Mouse (Mus musculus): ENCODE data around the gene Prex1. TPM values are rescaled to one million over a fixed set of nuclear protein-coding genes. Genes with fewer than 3 reads are reported as not detected.
A peak's percentile ranks its signal among the peaks of the same experiment; 100 is the strongest.

The Prex1 gene
- polyA plus RNA-seq, 1 experiment from 2014 or later: 22.0 TPM

DNA sequence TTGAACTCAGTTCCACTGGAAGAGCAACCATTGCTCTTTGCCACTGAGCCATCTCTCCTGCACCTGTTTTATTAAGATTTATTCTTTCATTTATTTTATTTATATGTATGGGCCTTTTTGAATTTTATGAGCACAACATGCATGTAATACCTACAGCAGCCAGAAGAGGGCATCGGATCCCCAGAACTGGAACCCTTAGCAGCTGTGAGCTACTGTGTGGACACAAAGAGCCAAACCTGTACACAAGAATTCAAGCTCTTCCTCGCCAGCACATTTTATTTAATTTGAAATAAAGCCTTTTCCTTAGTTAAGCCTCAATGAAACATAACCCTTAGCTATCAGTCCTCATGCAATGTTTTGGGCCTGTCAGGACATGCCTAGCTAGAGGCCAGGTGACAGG, 158.1 kb downstream of the Prex1 start:
- H3K27me3 ChIP-seq (ENCODE audit: control insufficient read depth, insufficient read depth, low read depth, low read length): no peaks in the 10 kb centered on the region
- no peak overlapping the region for H3K4me3 ChIP-seq (ENCODE audit: low read depth, low read length)
- WGBS: 62% methylated on average over 2 of the region's 2 CpGs
- no peaks in the 10 kb centered on the region for H3K36me3 ChIP-seq (ENCODE audit: control insufficient read depth, insufficient read depth, low read length)
- no peak overlapping the region for H3K9ac ChIP-seq (ENCODE audit: low read depth, low read length)
- no peaks in the 10 kb centered on the region for H3K9me3 ChIP-seq (replicated peaks; ENCODE audit: control insufficient read depth, low read length, poor library complexity, severe bottlenecking)
- ATAC-seq: no peak
- H3K27ac ChIP-seq (ENCODE audit: low read length): no peak overlapping the region
- H3K4me2 ChIP-seq (ENCODE audit: low read length): no peak overlapping the region
- H3K4me1 ChIP-seq (ENCODE audit: control insufficient read depth, insufficient read depth, low read length): peaks cover 29% of the 10 kb centered on the region

DNA sequence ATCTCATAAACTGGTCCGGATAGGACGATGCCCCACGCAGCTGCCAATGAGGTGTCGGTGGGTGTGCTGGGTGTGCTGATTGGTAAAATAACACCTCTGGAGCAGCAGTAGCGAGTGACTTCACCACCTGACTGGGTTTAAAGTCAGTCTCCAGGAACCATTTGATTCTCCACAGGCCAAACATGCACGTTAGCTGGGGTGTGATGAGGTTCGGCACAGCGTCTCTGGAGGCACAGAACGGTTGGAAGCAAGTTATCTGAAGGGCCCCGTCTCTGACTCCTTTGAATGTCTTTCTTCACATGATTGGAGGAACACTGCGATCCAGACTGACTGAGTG, 159.5 kb downstream of the Prex1 start:
- Histone ChIP-seq H3K9ac (ENCODE audit: low read depth, low read length) (no peak overlapping the region), H3K27ac (ENCODE audit: low read length) (no peak overlapping the region), H3K4me1 (ENCODE audit: control insufficient read depth, insufficient read depth, low read length) (peaks cover 23% of the 10 kb centered on the region), H3K27me3 (ENCODE audit: control insufficient read depth, insufficient read depth, low read depth, low read length) (no peaks in the 10 kb centered on the region), H3K4me3 (ENCODE audit: low read depth, low read length) (no peak overlapping the region), H3K4me2 (ENCODE audit: low read length) (no peak overlapping the region), H3K9me3 (replicated peaks; ENCODE audit: control insufficient read depth, low read length, poor library complexity, severe bottlenecking) (no peaks in the 10 kb centered on the region), H3K36me3 (ENCODE audit: control insufficient read depth, insufficient read depth, low read length) (no peaks in the 10 kb centered on the region)
- no peak for ATAC-seq
- 76% methylated on average over 11 of the region's 11 CpGs for WGBS

DNA sequence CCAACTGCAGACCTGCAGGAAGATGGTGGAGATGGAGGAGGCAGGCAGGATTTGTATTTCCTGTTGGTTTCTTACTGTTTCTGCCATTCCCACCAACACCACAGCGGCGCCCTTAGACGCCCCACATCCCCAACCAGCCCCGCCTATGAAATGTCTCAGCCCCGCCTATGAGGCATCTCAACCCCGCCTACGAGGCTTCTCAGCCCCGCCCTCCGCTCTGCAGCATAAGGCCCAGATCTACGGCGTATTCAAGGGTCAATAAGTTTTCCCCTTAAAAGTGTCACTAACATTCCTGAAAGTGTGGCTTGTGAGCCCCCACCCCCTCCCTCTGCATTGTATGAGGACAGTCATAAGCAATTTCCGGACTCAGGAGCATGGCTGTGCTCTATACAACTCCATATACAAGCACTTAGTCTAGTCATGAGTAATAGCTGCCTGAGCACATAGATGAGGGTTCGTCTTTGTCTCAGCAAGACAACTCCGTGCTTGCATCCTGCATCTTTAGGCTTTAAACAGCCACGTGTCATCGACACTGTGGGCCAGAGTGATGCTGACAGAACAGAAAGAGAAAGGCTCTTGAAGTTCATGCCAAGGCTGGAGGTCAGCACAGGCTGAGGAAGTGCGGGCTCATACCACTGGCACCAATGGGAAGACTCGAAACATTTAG, 160.0 kb downstream of the Prex1 start:
- 44% methylated on average over 16 of the region's 18 CpGs for WGBS
- Histone ChIP-seq H3K27me3 (ENCODE audit: control insufficient read depth, insufficient read depth, low read depth, low read length) (no peaks in the 10 kb centered on the region), H3K4me1 (ENCODE audit: control insufficient read depth, insufficient read depth, low read length) (peaks cover 18% of the 10 kb centered on the region), H3K4me3 (ENCODE audit: low read depth, low read length) (no peak overlapping the region), H3K27ac (ENCODE audit: low read length) (no peak overlapping the region), H3K9me3 (replicated peaks; ENCODE audit: control insufficient read depth, low read length, poor library complexity, severe bottlenecking) (no peaks in the 10 kb centered on the region), H3K4me2 (ENCODE audit: low read length) (no peak overlapping the region), H3K36me3 (ENCODE audit: control insufficient read depth, insufficient read depth, low read length) (no peaks in the 10 kb centered on the region), H3K9ac (ENCODE audit: low read depth, low read length) (no peak overlapping the region)
- ATAC-seq: no peak

DNA sequence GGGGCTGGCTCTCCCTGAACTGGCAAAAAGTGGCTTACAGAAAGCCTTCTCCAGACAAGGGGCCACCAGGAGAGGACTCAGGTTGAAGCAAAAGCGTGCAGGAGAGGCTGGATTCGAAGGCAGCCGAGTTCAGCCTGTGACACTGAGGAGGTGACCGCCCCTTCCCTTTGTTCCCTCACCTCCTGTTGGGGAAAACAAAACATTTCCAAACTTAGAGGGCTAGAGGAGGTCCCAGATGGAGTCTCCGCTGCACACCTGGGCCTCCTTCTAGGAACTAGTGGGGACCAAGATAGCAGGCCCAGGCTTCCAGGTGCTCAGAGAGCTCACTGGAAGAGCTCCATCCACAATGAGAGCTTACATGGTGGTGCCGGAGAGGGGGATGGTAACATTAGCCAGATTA, 161.0 kb downstream of the Prex1 start:
- Histone ChIP-seq H3K4me2 (ENCODE audit: low read length) (no peak overlapping the region), H3K27ac (ENCODE audit: low read length) (no peak overlapping the region), H3K27me3 (ENCODE audit: control insufficient read depth, insufficient read depth, low read depth, low read length) (no peaks in the 10 kb centered on the region), H3K36me3 (ENCODE audit: control insufficient read depth, insufficient read depth, low read length) (no peaks in the 10 kb centered on the region), H3K9me3 (replicated peaks; ENCODE audit: control insufficient read depth, low read length, poor library complexity, severe bottlenecking) (no peaks in the 10 kb centered on the region), H3K4me3 (ENCODE audit: low read depth, low read length) (no peak overlapping the region), H3K9ac (ENCODE audit: low read depth, low read length) (no peak overlapping the region), H3K4me1 (ENCODE audit: control insufficient read depth, insufficient read depth, low read length) (peaks cover 9% of the 10 kb centered on the region; the same call in 1 of the 2 replicates)
- no peak for ATAC-seq
- 25% methylated on average over 6 of the region's 6 CpGs for WGBS

DNA sequence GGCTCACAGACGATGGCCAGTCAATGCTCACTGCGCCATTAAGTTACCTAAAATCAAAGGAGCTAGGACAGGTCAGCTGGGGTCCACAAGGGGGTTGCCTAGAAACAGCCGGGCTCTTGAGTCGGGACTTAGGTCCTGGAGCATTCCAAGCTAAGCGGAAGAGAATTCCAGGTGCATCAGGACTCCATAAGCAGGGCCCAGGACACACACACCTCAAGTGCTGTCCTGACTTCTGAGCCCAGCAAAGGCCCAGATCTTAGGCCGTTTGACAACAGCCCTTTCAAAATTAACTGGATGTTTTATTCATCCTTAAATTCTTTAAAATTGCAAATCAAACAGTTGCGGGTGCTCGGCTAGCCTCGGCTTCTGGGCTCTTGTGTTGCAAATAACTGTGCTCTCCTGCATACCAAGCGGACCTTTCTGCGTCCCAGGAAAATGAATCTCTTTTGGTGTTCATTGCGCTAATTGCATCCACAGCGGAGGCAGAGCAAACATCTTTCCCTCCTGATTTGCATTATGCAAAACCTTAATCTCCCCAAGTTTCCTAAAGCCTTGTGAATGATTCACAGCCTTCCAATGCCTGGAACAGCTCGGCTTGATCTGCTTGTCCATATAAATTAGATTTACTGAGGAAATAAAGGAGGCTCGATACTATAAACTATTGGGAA, 161.7 kb downstream of the Prex1 start:
- 0 out of 2 replicates have a peak overlapping the region, but pooled peaks have one; percentile 4 for H3K9ac ChIP-seq (ENCODE audit: low read depth, low read length)
- no peaks in the 10 kb centered on the region for H3K27me3 ChIP-seq (ENCODE audit: control insufficient read depth, insufficient read depth, low read depth, low read length)
- no peak overlapping the region for H3K4me2 ChIP-seq (ENCODE audit: low read length)
- ATAC-seq: no peak
- no peaks in the 10 kb centered on the region for H3K36me3 ChIP-seq (ENCODE audit: control insufficient read depth, insufficient read depth, low read length)
- H3K4me3 ChIP-seq (ENCODE audit: low read depth, low read length): no peak overlapping the region
- 25% methylated on average over 15 of the region's 15 CpGs for WGBS
- H3K27ac ChIP-seq (ENCODE audit: low read length): no peak overlapping the region
- H3K4me1 ChIP-seq (ENCODE audit: control insufficient read depth, insufficient read depth, low read length): peaks cover 8% of the 10 kb centered on the region; the same call in 1 of the 2 replicates
- H3K9me3 ChIP-seq (replicated peaks; ENCODE audit: control insufficient read depth, low read length, poor library complexity, severe bottlenecking): no peaks in the 10 kb centered on the region

DNA sequence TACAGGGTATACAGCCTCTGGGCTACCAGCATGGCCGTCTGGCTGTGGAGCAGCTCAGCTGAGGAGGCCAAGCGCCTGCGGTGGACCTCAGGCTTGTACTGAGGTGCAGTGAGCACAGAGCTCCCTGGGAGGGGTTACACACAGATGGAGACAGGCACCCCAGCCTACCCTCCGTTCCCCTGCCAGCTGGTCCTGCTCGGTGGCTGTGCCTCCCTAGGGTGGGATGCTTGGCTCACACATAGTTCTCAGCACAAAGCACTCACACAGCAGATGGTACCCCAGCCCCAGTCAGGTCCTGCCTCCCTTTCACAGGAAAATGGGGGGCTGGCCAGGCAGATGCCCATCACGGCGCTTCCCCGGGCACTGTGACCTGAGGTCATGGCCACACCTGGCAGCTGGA, 163.8 kb downstream of the Prex1 start:
- Histone ChIP-seq H3K27ac (ENCODE audit: low read length) (no peak overlapping the region), H3K4me1 (ENCODE audit: control insufficient read depth, insufficient read depth, low read length) (peaks cover 8% of the 10 kb centered on the region; the same call in 1 of the 2 replicates), H3K36me3 (ENCODE audit: control insufficient read depth, insufficient read depth, low read length) (no peaks in the 10 kb centered on the region), H3K9me3 (replicated peaks; ENCODE audit: control insufficient read depth, low read length, poor library complexity, severe bottlenecking) (no peaks in the 10 kb centered on the region), H3K4me3 (ENCODE audit: low read depth, low read length) (no peak overlapping the region), H3K4me2 (ENCODE audit: low read length) (no peak overlapping the region), H3K27me3 (ENCODE audit: control insufficient read depth, insufficient read depth, low read depth, low read length) (no peaks in the 10 kb centered on the region), H3K9ac (ENCODE audit: low read depth, low read length) (no peak overlapping the region)
- 37% methylated on average over 8 of the region's 8 CpGs for WGBS
- 0 out of 2 replicates have a peak, but pooled peaks have one; percentile 29 for ATAC-seq

DNA sequence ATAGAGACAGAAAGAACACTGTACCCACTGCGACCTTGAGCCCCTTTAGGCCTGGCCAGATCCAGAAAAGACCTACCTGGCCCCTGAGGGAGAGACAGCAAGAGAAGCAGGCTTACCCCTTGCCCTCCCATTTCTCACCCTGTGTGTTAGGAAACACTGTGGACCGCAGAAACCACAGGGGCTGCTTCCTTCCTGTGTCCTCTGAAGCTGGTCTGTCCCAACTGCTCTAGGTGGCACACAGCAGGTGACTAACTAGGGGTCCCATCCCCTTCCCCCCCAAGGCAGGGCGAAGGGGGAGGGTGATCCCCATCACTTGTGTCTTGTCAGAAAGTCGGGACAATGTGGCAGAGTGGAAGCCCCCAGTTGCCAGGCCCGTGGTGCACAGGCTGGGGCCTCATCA, 164.6 kb downstream of the Prex1 start:
- Histone ChIP-seq H3K4me3 (ENCODE audit: low read depth, low read length) (no peak overlapping the region), H3K4me1 (ENCODE audit: control insufficient read depth, insufficient read depth, low read length) (peaks cover 8% of the 10 kb centered on the region; the same call in 1 of the 2 replicates), H3K9ac (ENCODE audit: low read depth, low read length) (no peak overlapping the region), H3K4me2 (ENCODE audit: low read length) (no peak overlapping the region), H3K9me3 (replicated peaks; ENCODE audit: control insufficient read depth, low read length, poor library complexity, severe bottlenecking) (no peaks in the 10 kb centered on the region), H3K27me3 (ENCODE audit: control insufficient read depth, insufficient read depth, low read depth, low read length) (no peaks in the 10 kb centered on the region), H3K27ac (ENCODE audit: low read length) (no peak overlapping the region), H3K36me3 (ENCODE audit: control insufficient read depth, insufficient read depth, low read length) (no peaks in the 10 kb centered on the region)
- ATAC-seq: no peak
- 84% methylated on average over 5 of the region's 5 CpGs for WGBS

DNA sequence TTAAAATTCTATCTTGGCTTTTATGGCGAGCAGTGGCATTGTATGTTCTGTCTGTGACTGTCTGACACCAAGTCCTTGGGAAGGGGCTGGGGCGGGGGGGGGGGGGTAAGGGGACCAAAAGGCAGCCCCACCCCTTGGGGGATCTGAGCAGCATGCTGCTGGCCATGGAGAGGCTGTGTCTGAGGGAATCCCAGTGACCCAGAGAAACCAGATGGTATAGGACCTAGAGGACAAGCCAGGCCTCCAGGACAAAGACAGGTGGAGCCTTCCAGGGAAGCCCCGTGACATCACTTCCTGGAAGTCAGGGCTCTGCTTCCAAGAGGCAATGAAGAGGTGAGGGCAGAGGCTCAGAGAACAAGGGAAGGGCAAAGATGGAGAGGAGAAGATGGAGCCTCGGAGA, 168.1 kb downstream of the Prex1 start:
- Histone ChIP-seq H3K4me1 (ENCODE audit: control insufficient read depth, insufficient read depth, low read length) (peaks cover 13% of the 10 kb centered on the region), H3K27ac (ENCODE audit: low read length) (no peak overlapping the region), H3K9ac (ENCODE audit: low read depth, low read length) (no peak overlapping the region), H3K4me3 (ENCODE audit: low read depth, low read length) (no peak overlapping the region), H3K4me2 (ENCODE audit: low read length) (no peak overlapping the region), H3K27me3 (ENCODE audit: control insufficient read depth, insufficient read depth, low read depth, low read length) (no peaks in the 10 kb centered on the region), H3K9me3 (replicated peaks; ENCODE audit: control insufficient read depth, low read length, poor library complexity, severe bottlenecking) (no peaks in the 10 kb centered on the region), H3K36me3 (ENCODE audit: control insufficient read depth, insufficient read depth, low read length) (no peaks in the 10 kb centered on the region)
- no peak for ATAC-seq
- WGBS: 76% methylated on average over 4 of the region's 4 CpGs

DNA sequence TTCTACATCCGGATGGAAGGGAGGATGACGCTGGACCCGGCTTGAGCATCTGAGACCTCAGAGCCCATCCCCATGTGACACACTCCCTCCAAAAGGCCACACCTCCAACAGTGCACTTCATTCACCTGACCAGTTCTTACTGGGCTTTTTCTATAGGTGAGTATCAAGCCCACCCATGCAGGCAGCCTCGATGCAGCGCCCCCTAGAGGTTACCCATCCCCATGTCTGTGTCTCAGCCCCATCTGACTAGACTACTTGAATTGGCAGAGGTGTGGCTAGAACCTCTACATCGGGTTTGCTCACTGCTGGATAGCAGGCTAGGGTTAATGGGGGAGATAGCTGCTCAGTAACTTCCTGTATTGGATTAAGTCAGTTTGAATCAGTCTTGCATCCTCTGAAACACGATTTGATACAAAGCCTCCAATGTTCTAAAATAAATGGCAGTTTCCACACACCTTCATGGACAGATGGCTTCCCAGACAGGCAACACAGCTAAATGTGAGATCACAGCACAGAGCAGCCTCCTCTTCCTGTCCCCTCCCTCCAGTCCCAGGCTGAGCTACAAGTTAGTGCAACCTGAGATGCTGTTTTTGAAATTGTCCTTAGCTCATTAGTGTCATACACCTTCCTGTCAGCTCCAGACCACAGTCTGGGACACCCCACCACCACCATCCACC, 168.9 kb downstream of the Prex1 start:
- H3K4me3 ChIP-seq (ENCODE audit: low read depth, low read length): no peak overlapping the region

More for the DNA sequence above, 168.9 kb downstream of the Prex1 start:
- Histone ChIP-seq H3K36me3 (ENCODE audit: control insufficient read depth, insufficient read depth, low read length) (no peaks in the 10 kb centered on the region), H3K27ac (ENCODE audit: low read length) (no peak overlapping the region), H3K4me2 (ENCODE audit: low read length) (no peak overlapping the region), H3K9ac (ENCODE audit: low read depth, low read length) (no peak overlapping the region), H3K4me1 (ENCODE audit: control insufficient read depth, insufficient read depth, low read length) (peaks cover 13% of the 10 kb centered on the region), H3K9me3 (replicated peaks; ENCODE audit: control insufficient read depth, low read length, poor library complexity, severe bottlenecking) (no peaks in the 10 kb centered on the region), H3K27me3 (ENCODE audit: control insufficient read depth, insufficient read depth, low read depth, low read length) (no peaks in the 10 kb centered on the region)
- no peak for ATAC-seq
- WGBS: 62% methylated on average over 7 of the region's 7 CpGs

Data from midbrain, embryonic 16.5 days (tissue).